Mouse (Mus musculus) lung, postnatal 0 days (tissue): Measurements from ENCODE around the gene Sh3pxd2a. TPM values are rescaled to one million over a fixed set of nuclear protein-coding genes. Genes with fewer than 3 reads are reported as not detected.
A peak's percentile ranks its signal among the peaks of the same experiment; 100 is the strongest.

ENCODE experiments used
- ATAC-seq: fragments of 200-750 bp; cut with Nextera tagmentation; 2 replicates; pipeline ENCODE4 v1.8.0; 2017; ENCODE audit warnings: moderate library complexity
- DNase-seq: peaks from one replicate; pipeline ENCODE4 v3.0.0-alpha.2; 2016; ENCODE audit warnings: low spot score
- H3K27ac ChIP-seq: fragments of 300-500 bp; sonication (generic); 2 replicates; pipeline ENCODE4 v1.5.1; 2014; ENCODE audit warnings: antibody characterized with exemption, mild to moderate bottlenecking, low read length, mixed read lengths
- H3K27me3 ChIP-seq: fragments of 300-500 bp; sonication (generic); replicated peaks from 2 replicates; pipeline ENCODE4 v1.6.1; 2014; ENCODE audit warnings: low read length, mixed read lengths; ENCODE audit not compliant: insufficient read depth
- H3K36me3 ChIP-seq: fragments of 300-500 bp; sonication (generic); 2 replicates; pipeline ENCODE4 v1.6.1; 2014; ENCODE audit warnings: low read length, mixed read lengths; ENCODE audit not compliant: insufficient read depth
- H3K4me1 ChIP-seq: fragments of 300-500 bp; sonication (generic); 2 replicates; pipeline ENCODE4 v1.6.1; 2014; ENCODE audit warnings: antibody characterized with exemption, low read depth, low read length, mixed read lengths; ENCODE audit not compliant: insufficient read depth
- H3K4me2 ChIP-seq: fragments of 300-500 bp; sonication (generic); replicated peaks from 2 replicates; pipeline ENCODE4 v1.6.1; 2014; ENCODE audit warnings: low read depth, mild to moderate bottlenecking, low read length, moderate library complexity, mixed read lengths
- H3K4me3 ChIP-seq: fragments of 300-500 bp; sonication (generic); 2 replicates; pipeline ENCODE4 v1.5.1; 2014; ENCODE audit warnings: low read depth, low read length
- H3K9ac ChIP-seq: fragments of 300-500 bp; sonication (generic); replicated peaks from 2 replicates; pipeline ENCODE4 v1.6.1; 2014; ENCODE audit warnings: low read depth, mild to moderate bottlenecking
- H3K9me3 ChIP-seq: fragments of 300-500 bp; sonication (generic); 2 replicates; pipeline ENCODE4 v1.6.1; 2016; ENCODE audit warnings: low read length, mixed read lengths
- CTCF ChIP-seq: IDR thresholded peaks from 2 replicates; pipeline ENCODE4 v1.5.1; 2016; ENCODE audit warnings: antibody characterized with exemption, mild to moderate bottlenecking
- EP300 ChIP-seq: IDR thresholded peaks from 2 replicates; pipeline ENCODE4 v1.6.1; 2016; ENCODE audit warnings: antibody characterized with exemption, mild to moderate bottlenecking, control low read depth
- WGBS: fragments of 180-500 bp; shearing (Covaris S2); extraction: QIAGEN DNeasy Blood & Tissue Kit; methylation state at CpG from one replicate; pipeline ENCODE4 v1.1.7; 2014; 5-methylcytosine and 5-hydroxymethylcytosine counted together
- polyA plus RNA-seq: library from polyadenylated mRNA; unstranded; fragments of >200 nt; fragmentation: Nextera tagmentation; extraction: Ambion mirVana; gene quantifications from 2 replicates; pipeline ENCODE4 v1.2.1, GENCODE M21; 2015

Sh3pxd2a gene
- polyA plus RNA-seq, 1 experiment from 2014 or later: 5.6 TPM

DNA sequence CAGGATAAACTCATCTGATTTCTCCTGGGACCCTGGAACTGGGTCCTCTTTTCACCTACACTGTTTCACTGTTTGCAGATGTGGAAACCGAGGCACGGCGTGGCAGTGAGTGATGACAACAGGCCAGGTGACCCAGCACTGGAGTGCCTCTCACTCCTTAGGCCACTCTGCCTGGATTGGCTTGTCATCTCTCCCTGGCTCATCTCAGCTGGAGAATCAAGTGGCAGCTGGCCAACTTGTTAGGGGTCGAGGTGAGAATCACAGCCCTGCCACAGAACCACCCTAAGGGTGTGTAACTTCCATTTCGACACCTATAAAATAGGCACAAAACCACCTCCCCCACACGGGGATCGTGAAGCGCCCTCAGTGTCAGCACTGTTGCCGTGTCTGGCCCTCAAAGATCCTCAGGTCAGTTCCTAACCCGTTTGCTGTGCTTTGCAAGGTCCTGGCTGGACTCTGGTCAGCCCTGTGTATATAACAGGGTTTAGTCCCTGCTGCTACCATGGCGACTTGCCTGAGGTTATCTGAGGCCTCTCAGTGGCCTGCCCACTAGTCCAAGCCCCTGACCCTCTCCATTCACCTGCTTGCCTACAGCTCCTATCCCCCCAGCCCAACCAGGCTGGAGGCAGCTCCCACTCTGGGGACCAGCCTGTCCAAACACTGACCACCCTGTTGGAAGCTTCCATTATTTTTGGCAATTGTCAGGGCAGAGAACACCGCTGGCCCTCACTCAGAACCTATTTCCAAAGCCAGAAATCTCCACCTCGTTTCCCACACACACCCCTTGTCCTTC, 6.3 kb downstream of the Sh3pxd2a start:
- H3K9ac ChIP-seq: no peak overlapping the region

DNA sequence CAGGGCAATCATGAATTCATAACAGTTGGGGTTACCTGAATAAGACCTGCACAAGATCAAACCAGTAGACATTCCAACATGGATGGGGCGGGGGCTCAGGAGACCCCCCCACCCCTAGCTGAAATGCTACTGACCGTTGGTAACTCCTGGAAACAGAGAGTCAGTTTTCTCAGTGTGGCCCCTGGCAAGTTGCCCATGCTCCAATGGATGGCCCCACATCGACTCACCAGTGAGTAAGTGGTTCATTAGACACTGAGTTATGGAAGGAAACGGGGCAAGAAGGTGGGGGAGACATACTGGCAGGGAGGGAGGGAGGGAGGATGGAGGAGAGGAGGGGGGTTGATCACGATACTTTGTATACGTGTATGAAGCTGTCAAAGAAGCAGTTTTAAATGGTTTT, 8.2 kb downstream of the Sh3pxd2a start:
- no peak for DNase-seq
- Histone ChIP-seq H3K9me3 (no peaks in the 10 kb centered on the region), H3K4me3 (no peak overlapping the region), H3K27ac (no peak overlapping the region), H3K4me1 (peaks cover 30% of the 10 kb centered on the region; the same call in 1 of the 2 replicates), H3K4me2 (no peak overlapping the region), H3K9ac (no peak overlapping the region), H3K27me3 (no peaks in the 10 kb centered on the region), H3K36me3 (no peaks in the 10 kb centered on the region)
- no peak for TF ChIP-seq EP300
- TF ChIP-seq CTCF: no peak
- no peak for ATAC-seq
- 55% methylated on average over 6 of the region's 6 CpGs for WGBS

More for the DNA sequence above, 6.3 kb downstream of the Sh3pxd2a start:
- Histone ChIP-seq H3K4me1 (peaks cover 25% of the 10 kb centered on the region; the same call in 1 of the 2 replicates), H3K4me2 (no peak overlapping the region), H3K27ac (peak overlapping the region; percentile 55), H3K9me3 (no peaks in the 10 kb centered on the region), H3K36me3 (no peaks in the 10 kb centered on the region), H3K27me3 (no peaks in the 10 kb centered on the region), H3K4me3 (no peak overlapping the region)
- TF ChIP-seq CTCF: no peak
- no peak for TF ChIP-seq EP300
- 51% methylated on average over 13 of the region's 13 CpGs for WGBS
- 0 out of 2 replicates have a peak, but pooled peaks have one; percentile 13 for ATAC-seq
- peak; percentile 36 for DNase-seq

DNA sequence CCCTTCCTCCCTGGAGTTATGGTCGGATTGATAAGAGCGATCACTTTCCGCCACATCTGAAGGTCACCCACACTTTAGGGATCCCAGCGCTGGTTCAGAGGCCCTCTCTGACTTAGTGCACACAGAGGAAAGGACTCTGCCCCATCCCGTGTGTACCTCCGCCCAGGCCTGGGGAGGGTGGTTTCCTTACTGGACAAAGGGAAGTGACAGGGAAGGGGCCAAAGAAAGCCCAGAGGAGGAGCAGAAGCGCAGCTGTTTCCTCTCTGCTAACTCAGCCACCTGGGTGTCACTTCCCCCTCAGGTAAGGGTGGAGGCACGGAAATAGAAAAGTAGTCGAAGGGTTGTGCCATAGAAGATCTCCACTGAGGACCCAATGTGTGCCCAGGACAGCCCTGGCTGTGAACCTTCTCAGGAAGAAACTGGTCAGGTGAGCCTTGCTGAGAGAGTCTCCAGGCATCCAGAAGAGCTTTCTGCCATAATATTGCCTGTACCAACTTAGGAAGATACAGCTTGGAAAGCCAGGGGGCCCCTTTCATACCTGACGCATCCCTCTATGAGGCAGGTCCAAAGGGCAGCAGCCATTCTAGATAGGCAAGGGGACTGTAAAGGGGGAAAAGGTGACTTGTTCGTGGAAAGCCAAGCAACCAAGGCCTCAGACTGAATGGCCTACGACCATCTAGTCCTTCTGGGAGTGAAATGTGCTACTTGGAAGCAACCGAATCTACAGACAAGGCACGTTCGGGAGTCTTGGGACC, 9.0 kb downstream of the Sh3pxd2a start:
- Histone ChIP-seq H3K27ac (peak overlapping the region; percentile 64), H3K4me3 (no peak overlapping the region), H3K4me2 (no peak overlapping the region), H3K9me3 (no peaks in the 10 kb centered on the region), H3K9ac (no peak overlapping the region), H3K36me3 (no peaks in the 10 kb centered on the region), H3K4me1 (peaks cover 36% of the 10 kb centered on the region; the same call in 1 of the 2 replicates), H3K27me3 (no peaks in the 10 kb centered on the region)
- peak; percentile 33 for ATAC-seq
- DNase-seq: peak; percentile 33
- WGBS: 77% methylated on average over 15 of the region's 15 CpGs
- TF ChIP-seq CTCF (no peak), EP300 (no peak; the same call in 1 of the 2 replicates)

DNA sequence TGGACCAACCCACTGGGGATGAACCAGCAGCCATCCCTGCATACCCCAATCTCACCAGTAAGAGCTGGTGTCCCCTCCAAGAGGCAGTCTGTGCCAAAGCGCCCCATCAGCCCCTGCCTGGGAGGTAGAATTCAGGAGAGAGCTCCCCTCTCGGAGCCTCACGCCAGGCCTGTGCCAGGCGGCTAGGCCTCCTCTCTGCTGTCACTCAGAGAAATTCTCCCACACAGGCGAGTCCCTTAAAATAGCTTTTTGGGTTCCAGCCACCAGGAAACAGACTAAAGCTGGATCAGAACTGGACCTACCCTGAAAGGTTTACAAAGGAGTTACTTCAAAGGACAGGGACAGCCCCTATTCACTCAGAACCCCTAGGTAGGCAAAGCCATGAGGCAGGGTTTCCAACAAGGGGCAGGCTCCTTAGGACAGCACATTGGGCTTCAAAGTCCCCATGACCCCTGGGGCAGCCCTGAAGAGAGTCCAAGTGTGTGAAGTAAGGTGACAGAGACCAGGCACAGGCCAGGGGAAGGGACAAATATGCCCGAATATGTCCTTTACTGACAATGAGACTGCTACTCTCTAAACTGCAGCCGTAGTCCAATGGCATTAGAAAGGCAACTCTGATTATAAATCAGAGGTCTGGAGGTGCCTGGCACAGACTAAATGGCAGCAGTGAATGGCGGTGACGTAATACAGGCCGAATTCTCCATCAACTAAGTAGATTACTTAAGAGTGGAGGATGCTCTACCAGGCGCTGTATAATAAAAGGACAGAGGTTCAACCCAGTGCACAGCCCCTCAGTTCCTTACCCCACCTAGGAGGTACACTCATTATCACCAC, 9.8 kb downstream of the Sh3pxd2a start:
- no peaks in the 10 kb centered on the region for H3K36me3 ChIP-seq
- TF ChIP-seq CTCF: no peak
- peak; percentile 20; the same call in 1 of the 2 replicates for TF ChIP-seq EP300
- H3K4me2 ChIP-seq: no peak overlapping the region
- H3K9ac ChIP-seq: no peak overlapping the region
- H3K4me1 ChIP-seq: peaks cover 31% of the 10 kb centered on the region; the same call in 1 of the 2 replicates
- ATAC-seq (no peak), DNase-seq (no peak)
- no peak overlapping the region for H3K4me3 ChIP-seq
- 60% methylated on average over 11 of the region's 11 CpGs for WGBS
- H3K27me3 ChIP-seq: no peaks in the 10 kb centered on the region
- peak overlapping the region; percentile 64 for H3K27ac ChIP-seq
- no peaks in the 10 kb centered on the region for H3K9me3 ChIP-seq

DNA sequence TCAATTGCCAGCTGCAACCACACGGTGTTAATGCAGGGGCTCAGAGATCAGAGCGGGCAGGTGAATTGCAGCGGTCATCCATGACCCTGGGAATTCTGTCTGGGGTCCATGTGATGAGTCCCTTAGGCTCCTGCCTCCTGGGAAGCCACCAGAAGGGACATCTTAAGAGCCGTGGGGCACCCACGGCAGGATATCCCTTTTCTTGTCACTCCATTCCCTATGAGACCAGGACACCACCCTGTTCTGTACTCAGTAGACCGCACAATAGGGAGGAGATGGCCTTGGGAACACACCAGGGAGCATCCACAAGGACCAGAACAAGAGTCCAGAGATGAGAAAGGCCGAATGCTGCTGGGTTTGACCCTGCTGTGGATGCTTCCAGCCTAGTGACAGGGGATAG, 10.8 kb downstream of the Sh3pxd2a start:
- H3K27me3 ChIP-seq: no peaks in the 10 kb centered on the region
- TF ChIP-seq EP300 (no peak), CTCF (no peak)
- ATAC-seq: no peak
- no peaks in the 10 kb centered on the region for H3K9me3 ChIP-seq
- H3K4me3 ChIP-seq: no peak overlapping the region
- no peaks in the 10 kb centered on the region for H3K36me3 ChIP-seq
- no peak overlapping the region for H3K9ac ChIP-seq
- no peak for DNase-seq
- peaks cover 34% of the 10 kb centered on the region; the same call in 1 of the 2 replicates for H3K4me1 ChIP-seq
- WGBS: 87% methylated on average over 7 of the region's 7 CpGs
- H3K4me2 ChIP-seq: no peak overlapping the region
- peak overlapping the region; percentile 64; the same call in 1 of the 2 replicates for H3K27ac ChIP-seq
